Mouse (Mus musculus) G1E (cell line): ENCODE measurements at regions not wholly inside any gene's neighbourhood (a gene's known extent, or its start where the extent isn't known, plus 50 kb on each side); places are given as distances from the start of the nearest gene placed in this dataset.

ENCODE experiments used
- ATAC-seq: 2 replicates; pipeline ENCODE4 v1.8.0; 2016; ENCODE audit warnings: mild to moderate bottlenecking; ENCODE audit not compliant: insufficient number of reproducible peaks, poor library complexity, low FRiP score, severe bottlenecking; ENCODE audit errors: extremely low read depth
- DNase-seq: peaks from one replicate; pipeline ENCODE4 v3.0.0; 2012; ENCODE audit warnings: low spot score
- H3K27me3 ChIP-seq: 2 replicates; pipeline ENCODE4 v1.6.1; 2012; ENCODE audit warnings: mild to moderate bottlenecking, low read length, inconsistent platforms; ENCODE audit not compliant: insufficient read depth
- H3K36me3 ChIP-seq: replicated peaks from 2 replicates; pipeline ENCODE3; 2012; ENCODE audit warnings: mild to moderate bottlenecking, inconsistent platforms
- H3K4me1 ChIP-seq: 2 replicates; pipeline ENCODE4 v1.6.1; 2012; ENCODE audit warnings: low read depth, low read length, inconsistent platforms, mixed read lengths; ENCODE audit not compliant: insufficient read depth
- H3K4me3 ChIP-seq: 2 replicates; pipeline ENCODE4 v1.5.1; 2012; ENCODE audit warnings: low read depth, mild to moderate bottlenecking, inconsistent platforms, low read length, moderate library complexity, mixed read lengths
- H3K9me3 ChIP-seq: replicated peaks from 2 replicates; pipeline ENCODE4 v1.6.1; 2012; ENCODE audit warnings: inconsistent platforms
- CTCF ChIP-seq: IDR thresholded peaks from 2 replicates; pipeline ENCODE4 v1.5.1; 2012; ENCODE audit warnings: low read depth, low read length, inconsistent platforms, mixed read lengths
- GATA1 ChIP-seq: IDR thresholded peaks from 2 replicates; pipeline ENCODE4 v1.6.1; 2012; ENCODE audit warnings: borderline replicate concordance, low read length, inconsistent platforms, mixed read lengths
- GATA2 ChIP-seq: IDR thresholded peaks from 2 replicates; pipeline ENCODE4 v1.6.1; 2012; ENCODE audit warnings: low read depth, low read length, inconsistent platforms, borderline replicate concordance
- POLR2AphosphoS5 ChIP-seq: IDR thresholded peaks from 2 replicates; pipeline ENCODE4 v1.6.1; 2012; ENCODE audit warnings: low read depth, low read length, inconsistent platforms; ENCODE audit not compliant: insufficient replicate concordance
- TAL1 ChIP-seq: conservative IDR thresholded peaks from 2 replicates; pipeline ENCODE4 v1.6.1; 2012; ENCODE audit warnings: low read depth, low read length, inconsistent platforms, mixed read lengths

GRCm38 (mm10) chr5:39126833-39127232 is 250.2 kb upstream of the Clnk start:
- no peak for ATAC-seq
- TF ChIP-seq GATA2 (no peak), GATA1 (no peak), POLR2AphosphoS5 (no peak), TAL1 (no peak), CTCF (no peak)
- Histone ChIP-seq H3K9me3 (peaks cover 7% of the 10 kb centered on the region), H3K4me1 (no peaks in the 10 kb centered on the region), H3K27me3 (no peaks in the 10 kb centered on the region), H3K4me3 (no peak overlapping the region), H3K36me3 (no peaks in the 10 kb centered on the region)
- no peak for DNase-seq

- TF ChIP-seq POLR2AphosphoS5 (no peak), GATA1 (no peak), GATA2 (no peak), CTCF (no peak), TAL1 (no peak)
- H3K36me3 ChIP-seq, result no peaks in the 10 kb centered on the region
- H3K9me3 ChIP-seq, result peaks cover 5% of the 10 kb centered on the region
- no peaks in the 10 kb centered on the region for H3K27me3 ChIP-seq
- DNase-seq, result no peak
- no peak overlapping the region for H3K4me3 ChIP-seq
- H3K4me1 ChIP-seq, result no peaks in the 10 kb centered on the region
- ATAC-seq, result no peak
These were observed 249.7 kb upstream of the Clnk start for GRCm38 (mm10) chr5:39126270-39126691.

GRCm38 (mm10) chr5:39110336-39110735 is 233.7 kb upstream of the Clnk start:
- Histone ChIP-seq H3K9me3 (peaks cover 5% of the 10 kb centered on the region; the same call in 1 of the 2 replicates), H3K4me1 (no peaks in the 10 kb centered on the region), H3K4me3 (no peak overlapping the region), H3K36me3 (no peaks in the 10 kb centered on the region), H3K27me3 (no peaks in the 10 kb centered on the region)
- TF ChIP-seq POLR2AphosphoS5 (no peak), GATA2 (no peak), TAL1 (no peak), GATA1 (no peak), CTCF (no peak)
- DNase-seq, result no peak
- ATAC-seq, result no peak

GRCm38 (mm10) chr5:39109526-39109925 is 232.9 kb upstream of the Clnk start:
- TF ChIP-seq POLR2AphosphoS5, result no peak
- TF ChIP-seq GATA1, result no peak
- TF ChIP-seq TAL1, result no peak
- TF ChIP-seq GATA2, result no peak
- no peak for TF ChIP-seq CTCF
- no peak for ATAC-seq

GRCm38 (mm10) chr5:39099113-39099512 is 222.5 kb upstream of the Clnk start:
- Histone ChIP-seq H3K4me1 (no peaks in the 10 kb centered on the region), H3K27me3 (no peaks in the 10 kb centered on the region), H3K9me3 (0 out of 2 replicates have a peak, but pooled peaks cover 5% of the 10 kb centered on the region), H3K4me3 (no peak overlapping the region), H3K36me3 (no peaks in the 10 kb centered on the region)
- TF ChIP-seq TAL1 (no peak), CTCF (no peak), POLR2AphosphoS5 (no peak), GATA2 (no peak), GATA1 (no peak)
- DNase-seq (no peak), ATAC-seq (no peak)

More at GRCm38 (mm10) chr5:39109526-39109925, 232.9 kb upstream of the Clnk start:
- H3K4me3 ChIP-seq, result no peak overlapping the region
- DNase-seq, result no peak
- H3K4me1 ChIP-seq, result no peaks in the 10 kb centered on the region
- H3K27me3 ChIP-seq, result no peaks in the 10 kb centered on the region
- H3K9me3 ChIP-seq, result peaks cover 5% of the 10 kb centered on the region; the same call in 1 of the 2 replicates
- no peaks in the 10 kb centered on the region for H3K36me3 ChIP-seq

- Histone ChIP-seq H3K36me3 (no peaks in the 10 kb centered on the region), H3K9me3 (0 out of 2 replicates have a peak, but pooled peaks cover 3% of the 10 kb centered on the region), H3K4me1 (no peaks in the 10 kb centered on the region), H3K4me3 (no peak overlapping the region), H3K27me3 (no peaks in the 10 kb centered on the region)
- DNase-seq (no peak), ATAC-seq (no peak)
- no peak for TF ChIP-seq GATA1
- TF ChIP-seq POLR2AphosphoS5, result no peak
- no peak for TF ChIP-seq TAL1
These were observed 218.3 kb upstream of the Clnk start for GRCm38 (mm10) chr5:39094875-39095274.

- no peak for ATAC-seq
- peaks cover 7% of the 10 kb centered on the region for H3K9me3 ChIP-seq
- no peaks in the 10 kb centered on the region for H3K36me3 ChIP-seq
- TF ChIP-seq POLR2AphosphoS5, result no peak
- TF ChIP-seq GATA2, result no peak
- no peaks in the 10 kb centered on the region for H3K27me3 ChIP-seq
- no peak overlapping the region for H3K4me3 ChIP-seq
- H3K4me1 ChIP-seq, result no peaks in the 10 kb centered on the region
- no peak for DNase-seq
These were observed 200.1 kb upstream of the Clnk start for GRCm38 (mm10) chr5:39076555-39077178.
